Mouse (Mus musculus) liver, embryonic 14.5 days (tissue): Measurements from ENCODE around the gene Fam166a. TPM values are rescaled to one million over a fixed set of nuclear protein-coding genes. Genes with fewer than 3 reads are reported as not detected.
"Not testable (repeated sequence)": the region's sequence is repeated elsewhere in the genome, so short reads cannot be mapped to it uniquely, and the experiment has no call there.

ENCODE experiments used
- ATAC-seq: fragments of 200-750 bp; cut with Nextera tagmentation; 2 replicates; pipeline ENCODE4 v1.8.0; 2017; ENCODE audit warnings: moderate number of reproducible peaks, mild to moderate bottlenecking, moderate library complexity; ENCODE audit not compliant: insufficient read depth
- DNase-seq, 3 experiments: peaks; one replicate each; pipeline ENCODE4 v3.0.0-alpha.2; 2012 to 2013; ENCODE audit warnings: low read depth in 3 of 3, low spot score in 3 of 3
- H3K27ac ChIP-seq: fragments of 300-500 bp; sonication (generic); 2 replicates; pipeline ENCODE4 v1.5.1; 2014; ENCODE audit warnings: moderate library complexity, mild to moderate bottlenecking, control low read depth, inconsistent platforms
- H3K27me3 ChIP-seq: fragments of 300-500 bp; sonication (generic); 2 replicates; pipeline ENCODE4 v1.6.1; 2014; ENCODE audit warnings: mild to moderate bottlenecking, low read length, moderate library complexity; ENCODE audit not compliant: control insufficient read depth, insufficient read depth
- H3K36me3 ChIP-seq: fragments of 300-500 bp; sonication (generic); replicated peaks from 2 replicates; pipeline ENCODE4 v1.6.1; 2014; ENCODE audit warnings: low read depth; ENCODE audit not compliant: control insufficient read depth, insufficient read depth
- H3K4me1 ChIP-seq, 2 experiments: fragments of 200-500 bp in 1 of 2; fragments of 300-500 bp in 1 of 2; sonication (generic) in 1 of 2; replicated peaks; 2 replicates each; pipeline ENCODE4 v1.6.1; 2012 to 2014; ENCODE audit warnings: antibody characterized with exemption in 1 of 2, inconsistent platforms in 1 of 2, low read length in 1 of 2; ENCODE audit not compliant: control insufficient read depth in 2 of 2, insufficient read depth in 2 of 2
- H3K4me2 ChIP-seq: fragments of 300-500 bp; sonication (generic); 2 replicates; pipeline ENCODE4 v1.6.1; 2014; ENCODE audit warnings: low read depth, mild to moderate bottlenecking, control low read depth, moderate library complexity
- H3K4me3 ChIP-seq, 2 experiments: fragments of 200-500 bp in 1 of 2; fragments of 300-500 bp in 1 of 2; sonication (generic) in 1 of 2; 2 replicates each; pipeline ENCODE4 v1.5.1; 2012 to 2014; ENCODE audit warnings: low read depth in 2 of 2, low read length in 2 of 2, mild to moderate bottlenecking in 2 of 2, control low read depth in 1 of 2, inconsistent platforms in 1 of 2, moderate library complexity in 1 of 2; ENCODE audit not compliant: insufficient read depth in 1 of 2
- H3K9ac ChIP-seq: fragments of 300-500 bp; sonication (generic); replicated peaks from 2 replicates; pipeline ENCODE4 v1.6.1; 2014; ENCODE audit warnings: mild to moderate bottlenecking, control low read depth, moderate library complexity
- H3K9me3 ChIP-seq: fragments of 300-500 bp; sonication (generic); 2 replicates; pipeline ENCODE4 v1.6.1; 2016; ENCODE audit warnings: low read length, mixed read lengths; ENCODE audit not compliant: control insufficient read depth
- CTCF ChIP-seq: IDR thresholded peaks from 2 replicates; pipeline ENCODE4 v1.5.1; 2016; ENCODE audit warnings: antibody characterized with exemption, low read depth, control low read depth
- EP300 ChIP-seq: IDR thresholded peaks from 2 replicates; pipeline ENCODE4 v1.6.1; 2016; ENCODE audit warnings: antibody characterized with exemption, low read depth
- WGBS: fragments of 180-500 bp; shearing (Covaris S2); extraction: QIAGEN DNeasy Blood & Tissue Kit; methylation state at CpG from one replicate; pipeline ENCODE4 v1.1.7; 2014; ENCODE audit not compliant: insufficient replicate concordance; 5-methylcytosine and 5-hydroxymethylcytosine counted together
- polyA plus RNA-seq, 2 experiments: library from polyadenylated mRNA; depleted of rRNA in 1 of 2; stranded (reverse) in 1 of 2; unstranded in 1 of 2; fragments of >200 nt; fragmentation: Nextera tagmentation in 1 of 2; extraction: Ambion mirVana in 1 of 2; gene quantifications; 2 replicates each; pipeline versions ENCODE4 v1.2.1 to v1.2.3; 2012 to 2014

Fam166a gene
- polyA plus RNA-seq, 2 experiments = 0.04 to 0.96 TPM

DNA sequence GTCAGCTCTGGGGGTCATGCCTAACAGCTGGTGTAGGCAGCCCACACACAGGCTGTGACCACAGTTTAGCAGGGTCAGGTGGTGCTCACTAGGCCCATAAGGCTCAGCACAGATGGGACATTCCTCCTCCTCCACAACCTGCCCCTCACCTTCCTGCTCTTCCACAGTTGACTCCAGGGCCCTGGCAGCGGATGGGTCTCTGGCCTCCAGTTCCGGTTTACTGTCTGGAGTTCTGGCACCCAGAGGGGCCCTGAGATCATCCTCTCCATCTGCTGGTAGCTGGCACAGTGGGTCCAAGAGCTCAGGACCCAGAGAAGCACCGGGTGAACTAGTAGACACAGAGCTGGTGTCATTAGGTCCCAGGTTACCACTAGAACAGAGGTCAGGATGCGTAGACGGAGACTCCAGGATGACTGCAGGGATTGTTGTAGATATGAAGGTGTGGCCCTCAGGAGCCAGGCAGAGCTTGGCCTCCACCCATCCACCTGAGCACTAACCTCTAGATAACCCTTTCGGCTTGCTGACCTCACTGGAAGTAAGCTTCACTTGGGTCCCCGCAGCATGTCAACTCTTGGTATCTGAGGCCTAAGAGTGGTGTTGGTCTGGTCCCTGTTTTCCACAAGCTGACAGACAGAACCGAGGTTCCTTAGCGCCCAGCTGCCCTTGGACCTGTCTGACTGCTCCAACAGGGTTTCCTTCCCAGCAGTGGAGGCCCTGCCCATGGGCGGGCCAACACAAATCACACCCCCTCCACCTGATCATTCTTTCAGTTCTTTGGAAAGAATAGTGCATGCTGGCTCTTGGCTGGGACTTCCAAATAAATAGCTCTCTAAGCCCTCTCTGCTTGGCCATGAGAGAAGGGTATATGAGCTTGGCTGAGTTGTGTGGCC lies 27.9 kb downstream of the Fam166a start, which contains the start of gene AL732309.1:
Gene AL732309.1 (minus strand): TSS at position 681 of the 890 bp plus-strand sequence.
- H3K9ac ChIP-seq = no peak within 1 kb of the TSS
- peaks cover 4% of the 10 kb centered on the region; the same call in 1 of the 2 replicates for H3K36me3 ChIP-seq
- no peak within 1 kb of the TSS for H3K4me2 ChIP-seq
- DNase-seq (no peak), ATAC-seq (no peak)
- H3K27me3 ChIP-seq = peaks cover 17% of the 10 kb centered on the region
- H3K4me1 ChIP-seq = peaks cover 3% of the 10 kb centered on the region in 2 experiments; a peak in 3 of 4 replicates
- no peak within 1 kb of the TSS for H3K4me3 ChIP-seq
- TF ChIP-seq CTCF (no peak), EP300 (no peak)
- no peaks in the 10 kb centered on the region for H3K9me3 ChIP-seq
- no peak within 1 kb of the TSS for H3K27ac ChIP-seq
- 83% methylated on average over 10 of the region's 10 CpGs for WGBS

DNA sequence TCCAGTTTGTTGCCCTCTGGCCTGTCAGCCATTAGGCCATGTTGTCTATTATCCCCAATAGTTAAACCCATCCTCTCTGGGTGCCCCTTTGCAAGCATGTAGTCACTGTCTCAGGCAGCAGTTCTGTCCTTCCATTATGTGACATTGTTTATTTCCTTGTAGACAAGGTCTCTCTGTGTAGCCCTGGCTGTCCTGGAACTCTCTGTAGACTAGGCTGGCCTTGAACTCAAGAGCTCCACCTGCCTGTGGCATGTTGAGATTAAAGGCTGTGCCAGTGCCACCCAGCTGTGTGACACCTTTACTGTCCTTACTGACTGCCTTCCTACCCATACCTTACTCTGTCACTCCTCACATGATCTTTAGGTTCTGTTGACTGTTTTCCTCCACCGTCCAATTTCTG lies 33.8 kb downstream of the Fam166a start:
- Histone ChIP-seq H3K9ac (no peak overlapping the region), H3K4me3 (no peak overlapping the region), H3K4me1 (peaks cover 6 to 10% of the 10 kb centered on the region in 2 experiments), H3K9me3 (no peaks in the 10 kb centered on the region), H3K27me3 (no peaks in the 10 kb centered on the region), H3K4me2 (no peak overlapping the region), H3K27ac (no peak overlapping the region), H3K36me3 (peaks cover 4% of the 10 kb centered on the region; the same call in 1 of the 2 replicates)
- 64% methylated on average over 1 of the region's 1 CpGs for WGBS
- TF ChIP-seq CTCF (peak; percentile 71), EP300 (no peak)
- no peak for DNase-seq
- ATAC-seq = no peak

DNA sequence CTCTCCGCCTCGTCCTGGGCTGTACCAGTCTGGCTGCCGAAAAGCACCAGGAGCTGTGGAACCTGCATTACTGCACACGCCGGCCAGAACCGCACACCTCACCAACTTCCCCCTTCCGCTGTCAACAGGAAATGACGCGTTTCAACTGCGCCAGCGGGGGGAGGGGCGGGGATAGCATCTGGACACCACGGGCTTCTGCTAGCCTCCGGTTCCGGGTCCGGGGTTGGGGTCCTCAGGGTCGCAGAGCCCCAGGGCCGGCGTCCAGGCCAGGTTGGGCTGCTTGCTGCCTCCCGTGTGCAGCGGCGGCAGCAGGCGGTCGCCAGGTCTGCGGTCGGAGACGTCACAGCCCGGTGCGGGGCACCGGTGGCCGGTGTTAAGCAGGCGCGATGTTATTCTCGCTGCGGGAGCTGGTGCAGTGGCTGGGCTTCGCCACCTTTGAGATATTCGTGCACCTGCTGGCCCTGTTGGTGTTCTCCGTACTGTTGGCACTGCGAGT lies 36.8 kb downstream of the Fam166a start, which contains the start of gene Tmem203:
Gene Tmem203 (plus strand): TSS at position 156 of the 496 bp plus-strand sequence.
- H3K4me1 ChIP-seq = peaks cover 6 to 10% of the 10 kb centered on the region in 2 experiments
- H3K27ac ChIP-seq = peak within 1 kb of the TSS; percentile 36
- H3K9me3 ChIP-seq = no peaks in the 10 kb centered on the region
- DNase-seq (peak; percentile 83 to 88 (median 85)), ATAC-seq (peak; percentile 83)
- no peaks in the 10 kb centered on the region for H3K27me3 ChIP-seq
- H3K9ac ChIP-seq = peak within 1 kb of the TSS; percentile 82
- H3K36me3 ChIP-seq = no peaks in the 10 kb centered on the region; the same call in 1 of the 2 replicates
- peak within 1 kb of the TSS; percentile 87 for H3K4me2 ChIP-seq
- TF ChIP-seq EP300 = peak; percentile 55
- TF ChIP-seq CTCF = no peak
- H3K4me3 ChIP-seq = peak within 1 kb of the TSS; percentile 81 to 92
- WGBS = under 1% methylated on average over 39 of the region's 39 CpGs

DNA sequence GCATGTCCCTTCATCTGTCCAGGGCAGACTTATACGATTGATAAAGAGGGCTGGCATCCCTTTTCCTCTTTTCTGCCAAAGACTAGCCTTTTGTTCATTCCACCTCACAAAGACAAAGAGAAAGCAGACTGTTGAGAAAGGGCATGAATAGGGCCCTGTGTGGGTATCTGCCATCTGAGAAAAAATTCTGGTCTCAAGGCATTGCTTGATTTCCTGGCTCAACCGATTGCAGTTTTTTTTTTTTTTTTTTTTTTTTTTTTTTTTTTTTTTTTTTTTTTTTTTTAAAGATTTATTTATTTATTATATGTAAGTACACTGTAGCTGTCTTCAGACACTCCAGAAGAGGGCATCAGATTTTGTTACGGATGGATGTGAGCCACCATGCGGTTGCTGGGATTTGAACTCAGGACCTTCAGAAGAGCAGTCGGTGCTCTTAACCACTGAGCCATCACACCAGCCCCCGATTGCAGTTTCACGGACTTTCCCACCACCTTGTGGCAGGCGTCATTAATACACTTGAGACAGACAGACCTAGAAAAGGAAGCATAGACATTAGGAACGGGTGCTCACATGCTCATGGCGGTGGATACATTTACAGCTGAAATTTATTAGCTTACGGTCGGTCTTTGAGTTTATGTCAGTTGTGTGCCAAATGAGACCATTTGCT lies 38.0 kb downstream of the Fam166a start:
- not testable (repeated sequence) for H3K9me3 ChIP-seq, H3K36me3 ChIP-seq, H3K27me3 ChIP-seq, H3K27ac ChIP-seq, ATAC-seq
- DNase-seq = peak; percentile 41 to 64 (median 55)
- H3K9ac ChIP-seq = peak overlapping the region; percentile 82; the same call in 1 of the 2 replicates
- WGBS = 27% methylated on average over 10 of the region's 12 CpGs
- peak overlapping the region; percentile 81 to 92 for H3K4me3 ChIP-seq
- peak; percentile 58 for TF ChIP-seq CTCF
- peaks cover 6 to 10% of the 10 kb centered on the region in 2 experiments for H3K4me1 ChIP-seq
- peak overlapping the region; percentile 87 for H3K4me2 ChIP-seq

DNA sequence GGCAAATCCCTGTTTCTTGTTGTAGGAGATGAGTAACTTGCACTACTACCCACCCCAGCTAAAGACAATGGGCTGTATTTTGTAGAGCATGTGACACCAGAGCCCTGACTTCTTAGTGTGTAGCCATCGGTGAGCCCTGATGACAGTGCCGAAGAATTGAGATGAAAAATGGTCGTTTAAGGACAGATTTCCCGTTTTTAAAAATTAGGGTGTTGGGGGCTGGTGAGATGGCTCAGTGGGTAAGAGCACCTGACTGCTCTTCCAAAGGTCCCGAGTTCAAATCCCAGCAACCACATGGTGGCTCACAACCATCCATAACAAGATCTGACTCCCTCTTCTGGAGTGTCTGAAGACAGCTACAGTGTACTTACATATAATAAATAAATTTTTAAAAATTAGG lies 38.7 kb downstream of the Fam166a start:
- peaks cover 6 to 16% of the 10 kb centered on the region in 2 experiments for H3K4me1 ChIP-seq
- not testable (repeated sequence) for H3K27ac ChIP-seq, DNase-seq, H3K9ac ChIP-seq, H3K27me3 ChIP-seq, ATAC-seq, H3K4me3 ChIP-seq, H3K9me3 ChIP-seq, H3K36me3 ChIP-seq, H3K4me2 ChIP-seq
- WGBS = 69% methylated on average over 5 of the region's 5 CpGs
